Mouse (Mus musculus): ENCODE data around the gene Map7d1. TPM values are rescaled to one million over a fixed set of nuclear protein-coding genes. Genes with fewer than 3 reads are reported as not detected.

Gene Map7d1
- polyA plus RNA-seq, 1 experiment from 2014 or later: 20.9 TPM

GRCm38 (mm10) chr4:126287302-126287995 is 31.3 kb upstream of the Map7d1 start:
- ATAC-seq: no peak
- Histone ChIP-seq H3K4me1 (0 out of 2 replicates have a peak, but pooled peaks cover 15% of the 10 kb centered on the region), H3K4me2 (no peak overlapping the region), H3K9me3 (replicated peaks) (no peaks in the 10 kb centered on the region), H3K4me3 (no peak overlapping the region), H3K9ac (no peak overlapping the region), H3K36me3 (no peaks in the 10 kb centered on the region), H3K27me3 (replicated peaks) (peaks cover 87% of the 10 kb centered on the region), H3K27ac (no peak overlapping the region)
- WGBS (ENCODE audit: insufficient replicate concordance): 27% methylated on average over 11 of the region's 11 CpGs

GRCm38 (mm10) chr4:126286492-126286891 is 30.3 kb upstream of the Map7d1 start, which contains the start of gene Col8a2:
Gene Col8a2, plus strand, starts transcription at chr4:126286793.
- H3K4me1 ChIP-seq: 0 out of 2 replicates have a peak, but pooled peaks cover 15% of the 10 kb centered on the region
- peaks cover 87% of the 10 kb centered on the region for H3K27me3 ChIP-seq (replicated peaks)
- H3K4me2 ChIP-seq: peak within 1 kb of the TSS; percentile 64
- H3K4me3 ChIP-seq: peak within 1 kb of the TSS; percentile 48
- no peak for ATAC-seq
- no peaks in the 10 kb centered on the region for H3K36me3 ChIP-seq
- H3K9me3 ChIP-seq (replicated peaks): no peaks in the 10 kb centered on the region
- WGBS (ENCODE audit: insufficient replicate concordance): 3% methylated on average over 30 of the region's 42 CpGs
- 0 out of 2 replicates have a peak within 1 kb of the TSS, but pooled peaks have one; percentile 41 for H3K9ac ChIP-seq
- no peak within 1 kb of the TSS for H3K27ac ChIP-seq

GRCm38 (mm10) chr4:126283582-126283981 is 27.4 kb upstream of the Map7d1 start:
- Histone ChIP-seq H3K27me3 (replicated peaks) (peaks cover 67% of the 10 kb centered on the region), H3K9ac (no peak overlapping the region), H3K4me1 (0 out of 2 replicates have a peak, but pooled peaks cover 11% of the 10 kb centered on the region), H3K36me3 (no peaks in the 10 kb centered on the region), H3K9me3 (replicated peaks) (no peaks in the 10 kb centered on the region), H3K4me2 (no peak overlapping the region), H3K27ac (no peak overlapping the region), H3K4me3 (no peak overlapping the region)
- ATAC-seq: no peak
- 41% methylated on average over 8 of the region's 8 CpGs for WGBS (ENCODE audit: insufficient replicate concordance)

GRCm38 (mm10) chr4:126281706-126282105 is 25.6 kb upstream of the Map7d1 start:
- no peak overlapping the region for H3K9ac ChIP-seq
- H3K4me1 ChIP-seq: 0 out of 2 replicates have a peak, but pooled peaks cover 11% of the 10 kb centered on the region
- no peaks in the 10 kb centered on the region for H3K36me3 ChIP-seq
- 65% methylated on average over 9 of the region's 9 CpGs for WGBS (ENCODE audit: insufficient replicate concordance)
- H3K9me3 ChIP-seq (replicated peaks): no peaks in the 10 kb centered on the region
- ATAC-seq: no peak
- H3K27ac ChIP-seq: no peak overlapping the region
- no peak overlapping the region for H3K4me3 ChIP-seq
- H3K27me3 ChIP-seq (replicated peaks): peaks cover 49% of the 10 kb centered on the region
- no peak overlapping the region for H3K4me2 ChIP-seq

- H3K36me3 ChIP-seq: peaks cover 15% of the 10 kb centered on the region
- no peak for ATAC-seq
- no peak overlapping the region for H3K4me3 ChIP-seq
- no peak overlapping the region for H3K27ac ChIP-seq
- no peak overlapping the region for H3K4me2 ChIP-seq
- WGBS (ENCODE audit: insufficient replicate concordance): 67% methylated on average over 9 of the region's 9 CpGs
- no peak overlapping the region for H3K9ac ChIP-seq
- no peaks in the 10 kb centered on the region for H3K9me3 ChIP-seq (replicated peaks)
- H3K27me3 ChIP-seq (replicated peaks): peaks cover 23% of the 10 kb centered on the region
- H3K4me1 ChIP-seq: 0 out of 2 replicates have a peak, but pooled peaks cover 5% of the 10 kb centered on the region
Observed at GRCm38 (mm10) chr4:126278961-126279360, 22.8 kb upstream of the Map7d1 start.

- Histone ChIP-seq H3K27ac (no peak overlapping the region), H3K4me2 (peak overlapping the region; percentile 25), H3K9me3 (replicated peaks) (no peaks in the 10 kb centered on the region), H3K4me1 (0 out of 2 replicates have a peak, but pooled peaks cover 5% of the 10 kb centered on the region), H3K36me3 (peaks cover 19% of the 10 kb centered on the region), H3K9ac (no peak overlapping the region), H3K4me3 (no peak overlapping the region), H3K27me3 (replicated peaks) (peaks cover 18% of the 10 kb centered on the region)
- WGBS (ENCODE audit: insufficient replicate concordance): 57% methylated on average over 9 of the region's 9 CpGs
- ATAC-seq: 0 out of 2 replicates have a peak, but pooled peaks have one; percentile 30
Observed at GRCm38 (mm10) chr4:126278565-126278915, 22.4 kb upstream of the Map7d1 start.

GRCm38 (mm10) chr4:126277906-126278564 is 21.9 kb upstream of the Map7d1 start:
- Histone ChIP-seq H3K27ac (no peak overlapping the region), H3K27me3 (replicated peaks) (peaks cover 13% of the 10 kb centered on the region), H3K9me3 (replicated peaks) (no peaks in the 10 kb centered on the region), H3K4me1 (0 out of 2 replicates have a peak, but pooled peaks cover 5% of the 10 kb centered on the region), H3K4me2 (peak overlapping the region; percentile 25), H3K36me3 (peaks cover 24% of the 10 kb centered on the region), H3K9ac (no peak overlapping the region), H3K4me3 (no peak overlapping the region)
- peak; percentile 46 for ATAC-seq
- WGBS (ENCODE audit: insufficient replicate concordance): 17% methylated on average over 13 of the region's 13 CpGs

GRCm38 (mm10) chr4:126275681-126276131 is 19.6 kb upstream of the Map7d1 start:
- Histone ChIP-seq H3K4me1 (0 out of 2 replicates have a peak, but pooled peaks cover 5% of the 10 kb centered on the region), H3K4me3 (no peak overlapping the region), H3K27me3 (replicated peaks) (peaks cover 9% of the 10 kb centered on the region), H3K4me2 (no peak overlapping the region), H3K36me3 (peaks cover 29% of the 10 kb centered on the region), H3K9me3 (replicated peaks) (no peaks in the 10 kb centered on the region), H3K9ac (no peak overlapping the region), H3K27ac (no peak overlapping the region)
- WGBS (ENCODE audit: insufficient replicate concordance): 88% methylated on average over 13 of the region's 13 CpGs
- no peak for ATAC-seq

- WGBS (ENCODE audit: insufficient replicate concordance): 81% methylated on average over 4 of the region's 4 CpGs
- ATAC-seq: no peak
- Histone ChIP-seq H3K36me3 (peaks cover 29% of the 10 kb centered on the region), H3K27me3 (replicated peaks) (peaks cover 9% of the 10 kb centered on the region; the same call in 1 of the 2 replicates), H3K9me3 (replicated peaks) (no peaks in the 10 kb centered on the region), H3K4me3 (no peak overlapping the region), H3K9ac (no peak overlapping the region), H3K4me1 (0 out of 2 replicates have a peak, but pooled peaks cover 5% of the 10 kb centered on the region), H3K27ac (no peak overlapping the region), H3K4me2 (no peak overlapping the region)
Observed at GRCm38 (mm10) chr4:126275081-126275480, 18.9 kb upstream of the Map7d1 start.

GRCm38 (mm10) chr4:126273753-126274152 is 17.6 kb upstream of the Map7d1 start:
- H3K27ac ChIP-seq: no peak overlapping the region
- 0 out of 2 replicates have a peak, but pooled peaks cover 5% of the 10 kb centered on the region for H3K4me1 ChIP-seq
- WGBS (ENCODE audit: insufficient replicate concordance): 79% methylated on average over 13 of the region's 13 CpGs
- ATAC-seq: no peak
- H3K9me3 ChIP-seq (replicated peaks): no peaks in the 10 kb centered on the region
- no peak overlapping the region for H3K4me2 ChIP-seq
- H3K36me3 ChIP-seq: peaks cover 29% of the 10 kb centered on the region
- H3K27me3 ChIP-seq (replicated peaks): peaks cover 2% of the 10 kb centered on the region; the same call in 1 of the 2 replicates
- H3K4me3 ChIP-seq: no peak overlapping the region
- no peak overlapping the region for H3K9ac ChIP-seq

- Histone ChIP-seq H3K27me3 (replicated peaks) (no peaks in the 10 kb centered on the region), H3K4me3 (no peak overlapping the region), H3K27ac (no peak overlapping the region), H3K4me2 (no peak overlapping the region), H3K4me1 (no peaks in the 10 kb centered on the region), H3K9ac (no peak overlapping the region), H3K36me3 (peaks cover 21% of the 10 kb centered on the region), H3K9me3 (replicated peaks) (no peaks in the 10 kb centered on the region)
- 56% methylated on average over 3 of the region's 3 CpGs for WGBS (ENCODE audit: insufficient replicate concordance)
- ATAC-seq: no peak
Observed at GRCm38 (mm10) chr4:126269292-126269691, 13.1 kb upstream of the Map7d1 start.
